Mouse (Mus musculus) kidney, postnatal 10 days (tissue): ENCODE results near the gene Prex1.
"Not testable (repeated sequence)": the region's sequence is repeated elsewhere in the genome, so short reads cannot be mapped to it uniquely, and the experiment has no call there.

Experiments used
- DNase-seq: peaks from one replicate; pipeline ENCODE4 v3.0.0; 2021; ENCODE audit warnings: mixed read lengths

Gene Prex1

GRCm38 (mm10) chr2:166713690-166714426 is at the start of gene Prex1:
TSS of gene Prex1 (minus strand) at chr2:166713832.
- peak; percentile 100 for DNase-seq

GRCm38 (mm10) chr2:166757969-166758368 is 44.3 kb upstream of the Prex1 start:
- no peak for DNase-seq

GRCm38 (mm10) chr2:166754760-166755159 is 41.1 kb upstream of the Prex1 start:
- DNase-seq, result no peak

- DNase-seq, result no peak
Observed at GRCm38 (mm10) chr2:166754194-166754593, 40.6 kb upstream of the Prex1 start.

GRCm38 (mm10) chr2:166750620-166751191 is 37.1 kb upstream of the Prex1 start:
- no peak for DNase-seq

GRCm38 (mm10) chr2:166746261-166746913 is 32.8 kb upstream of the Prex1 start:
- peak; percentile 37 for DNase-seq

GRCm38 (mm10) chr2:166745849-166746248 is 32.2 kb upstream of the Prex1 start:
- DNase-seq, result no peak

- DNase-seq, result no peak
Observed at GRCm38 (mm10) chr2:166744433-166744832, 30.8 kb upstream of the Prex1 start.

- DNase-seq, result no peak
Observed at GRCm38 (mm10) chr2:166743504-166743903, 29.9 kb upstream of the Prex1 start.

GRCm38 (mm10) chr2:166741445-166741844 is 27.8 kb upstream of the Prex1 start:
- DNase-seq, result no peak

- no peak for DNase-seq
Observed at GRCm38 (mm10) chr2:166740396-166740795, 26.8 kb upstream of the Prex1 start.

- DNase-seq, result peak; percentile 19
Observed at GRCm38 (mm10) chr2:166737307-166737706, 23.7 kb upstream of the Prex1 start.

GRCm38 (mm10) chr2:166735469-166736001 is 21.9 kb upstream of the Prex1 start:
- DNase-seq, result no peak

GRCm38 (mm10) chr2:166732860-166733259 is 19.2 kb upstream of the Prex1 start:
- no peak for DNase-seq

GRCm38 (mm10) chr2:166732146-166732545 is 18.5 kb upstream of the Prex1 start:
- no peak for DNase-seq

- not testable (repeated sequence) for DNase-seq
Observed at GRCm38 (mm10) chr2:166731102-166731883, 17.7 kb upstream of the Prex1 start.

- no peak for DNase-seq
Observed at GRCm38 (mm10) chr2:166730567-166730915, 16.9 kb upstream of the Prex1 start.

- peak; percentile 39 for DNase-seq
Observed at GRCm38 (mm10) chr2:166729656-166730566, 16.3 kb upstream of the Prex1 start.

- DNase-seq, result no peak
Observed at GRCm38 (mm10) chr2:166729045-166729444, 15.4 kb upstream of the Prex1 start.

- DNase-seq, result no peak
Observed at GRCm38 (mm10) chr2:166728261-166728680, 14.6 kb upstream of the Prex1 start.

GRCm38 (mm10) chr2:166727790-166728189 is 14.2 kb upstream of the Prex1 start:
- DNase-seq, result no peak

- DNase-seq, result no peak
Observed at GRCm38 (mm10) chr2:166726891-166727290, 13.3 kb upstream of the Prex1 start.
